Mouse (Mus musculus): ENCODE data around the gene Cbx7.
"Not testable (repeated sequence)": the region's sequence is repeated elsewhere in the genome, so short reads cannot be mapped to it uniquely, and the experiment has no call there.

Cbx7 gene

DNA sequence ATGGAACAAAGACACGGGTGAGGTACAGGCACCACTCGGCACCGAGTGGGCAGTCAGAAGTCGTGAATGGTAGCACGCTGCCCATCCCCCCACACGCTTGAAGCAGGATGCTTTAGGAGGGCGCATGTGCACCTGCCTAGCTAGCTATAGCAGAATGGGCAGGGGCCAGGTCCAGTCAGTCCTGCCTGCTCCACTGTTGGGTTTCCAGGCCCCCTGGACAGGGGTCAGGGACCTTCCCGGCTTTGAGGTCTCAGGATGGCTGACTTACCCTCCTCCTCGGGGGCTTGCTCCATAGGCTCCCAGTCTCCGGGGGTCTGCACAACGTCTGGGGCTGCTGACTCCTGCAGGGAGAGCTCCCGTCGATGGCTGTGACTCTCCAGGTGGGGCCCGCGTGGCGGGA lies 52.4 kb downstream of the Cbx7 start:
- no peak for DNase-seq

- DNase-seq, result no peak
These were observed 53.7 kb downstream of the Cbx7 start for GRCm38 (mm10) chr15:79917111-79917720.

- DNase-seq, result peak in 1 of 2 experiments; percentile 5
These were observed 54.8 kb downstream of the Cbx7 start for GRCm38 (mm10) chr15:79916150-79916549.

- no peak for DNase-seq
These were observed 56.6 kb downstream of the Cbx7 start for GRCm38 (mm10) chr15:79914357-79914756.

DNA sequence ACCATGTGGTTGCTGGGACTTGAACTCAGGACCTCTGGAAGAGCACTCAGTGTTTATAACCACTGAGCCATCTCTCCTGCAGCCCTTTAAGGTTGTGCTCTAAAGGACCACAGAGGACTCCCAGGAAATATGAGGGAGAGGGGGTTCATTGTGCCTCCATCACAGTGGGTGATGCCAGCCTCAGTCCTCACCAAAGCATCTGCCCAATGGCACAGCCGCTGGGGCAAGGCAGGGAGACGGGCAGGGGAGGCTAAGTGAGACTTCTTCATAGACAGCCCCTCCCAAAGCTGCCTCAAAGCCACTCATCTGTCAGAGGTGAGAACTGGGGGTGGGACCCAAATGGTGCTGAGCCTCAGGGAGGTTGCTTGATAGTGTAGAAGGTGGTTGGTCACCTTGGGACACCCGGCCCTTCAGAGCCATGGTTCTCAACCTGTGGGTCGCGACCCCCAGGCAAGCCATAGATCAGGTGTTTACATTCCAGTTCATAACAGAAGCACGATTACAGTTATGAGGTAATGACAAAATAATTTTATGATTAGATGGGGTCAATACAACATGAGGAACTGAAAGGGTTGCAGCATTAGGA lies 57.1 kb downstream of the Cbx7 start:
- DNase-seq, result no peak

- DNase-seq, result no peak
These were observed 59.6 kb downstream of the Cbx7 start for GRCm38 (mm10) chr15:79911339-79911738.

DNA sequence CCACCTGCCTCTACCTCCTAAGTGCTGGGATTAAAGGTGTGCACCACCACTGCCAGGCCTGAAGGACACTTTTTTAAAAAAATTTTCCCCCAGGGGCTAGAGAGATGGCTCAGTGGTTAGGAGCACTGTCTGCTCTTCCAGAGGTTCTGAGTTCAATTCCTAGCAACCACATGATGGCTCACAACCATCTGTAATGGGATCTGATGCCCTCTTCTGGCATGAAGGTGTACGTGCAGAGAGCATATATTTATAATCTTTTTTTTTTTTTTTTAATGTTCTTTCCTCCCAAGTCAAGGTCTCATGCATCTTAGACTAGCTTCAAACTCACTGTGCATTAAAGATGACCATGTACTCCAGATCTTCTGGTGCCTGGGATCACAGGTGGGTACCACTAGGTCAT lies 60.1 kb downstream of the Cbx7 start:
- DNase-seq, result not testable (repeated sequence)

GRCm38 (mm10) chr15:79909006-79909405 lies 61.9 kb downstream of the Cbx7 start:
- not testable (repeated sequence) for DNase-seq

DNA sequence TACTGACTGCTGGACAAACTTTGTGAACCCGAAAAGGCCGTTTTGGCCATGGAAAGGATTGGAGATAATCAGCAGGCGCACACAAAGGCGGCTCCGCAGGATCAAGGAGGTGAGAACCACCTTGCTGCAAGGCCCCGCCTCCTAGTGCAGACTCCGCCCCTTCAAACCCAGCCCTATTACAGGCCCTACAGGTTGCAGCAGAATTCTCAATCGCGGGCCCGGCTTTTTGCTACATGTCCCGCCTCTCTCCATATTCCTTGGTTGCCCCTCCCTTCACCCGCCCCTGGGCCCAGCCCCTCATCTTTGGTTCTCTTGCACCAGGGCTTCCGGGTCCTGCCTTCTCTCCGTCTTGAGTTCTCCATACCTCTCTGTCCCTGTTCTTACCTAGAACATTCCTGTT lies 64.1 kb downstream of the Cbx7 start:
- DNase-seq, result no peak

DNA sequence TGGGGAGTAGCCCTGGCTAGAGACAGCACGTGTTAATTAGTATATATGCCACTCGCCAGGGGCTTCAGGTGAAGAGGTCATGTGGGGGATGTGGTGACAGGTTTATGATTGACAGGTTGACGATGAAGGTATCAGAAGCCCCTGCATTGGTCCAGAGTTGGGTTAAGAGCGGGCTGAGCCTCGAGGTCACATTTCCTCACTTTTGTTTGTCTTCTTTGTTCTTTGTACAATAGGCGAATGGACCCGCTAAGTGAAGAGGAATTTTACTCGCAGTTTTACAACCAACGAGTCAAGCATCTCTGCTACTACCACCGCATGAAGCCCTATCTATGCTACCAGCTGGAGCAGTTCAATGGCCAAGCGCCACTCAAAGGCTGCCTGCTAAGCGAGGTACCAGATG lies 65.7 kb downstream of the Cbx7 start:
- DNase-seq, result no peak

DNA sequence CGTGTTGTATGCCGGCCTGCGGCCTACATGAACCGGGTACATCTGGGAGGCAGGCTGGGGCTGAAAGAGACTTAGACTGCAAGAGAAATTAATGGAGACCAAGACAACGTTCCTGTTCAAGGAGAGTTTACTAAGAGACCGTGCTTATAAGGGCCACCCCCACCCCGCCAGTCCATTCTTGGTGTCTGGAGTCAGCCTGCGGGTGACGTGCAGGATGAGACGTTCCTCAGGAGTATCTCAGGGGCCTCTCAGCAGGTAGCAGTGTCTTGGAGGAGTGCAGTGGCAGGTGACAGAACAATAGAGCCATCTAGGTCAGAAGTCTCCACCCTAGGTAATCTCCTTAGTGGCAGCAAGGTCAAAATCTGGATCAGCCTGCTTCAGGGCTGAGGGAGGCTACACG lies 66.2 kb downstream of the Cbx7 start:
- not testable (repeated sequence) for DNase-seq

GRCm38 (mm10) chr15:79903963-79904362 lies 67.0 kb downstream of the Cbx7 start:
- DNase-seq, result no peak

DNA sequence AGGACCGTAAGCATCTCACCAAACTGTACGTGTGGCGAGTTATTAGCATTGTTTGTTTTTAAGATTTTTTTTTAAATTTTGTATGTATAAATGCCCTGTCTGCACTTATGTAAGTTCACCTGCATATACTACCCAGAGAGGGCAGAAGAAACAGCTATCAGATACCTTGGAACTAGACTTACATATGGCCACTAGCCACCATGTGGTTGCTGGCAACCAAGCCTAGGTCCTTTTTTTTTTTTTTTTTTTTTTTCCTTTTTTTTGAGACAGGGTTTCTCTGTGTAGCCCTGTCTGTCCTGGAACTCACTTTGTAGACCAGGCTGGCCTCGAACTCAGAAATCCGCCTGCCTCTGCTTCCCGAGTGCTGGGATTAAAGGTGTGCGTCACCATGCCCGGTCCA lies 67.8 kb downstream of the Cbx7 start:
- DNase-seq, result not testable (repeated sequence)

DNA sequence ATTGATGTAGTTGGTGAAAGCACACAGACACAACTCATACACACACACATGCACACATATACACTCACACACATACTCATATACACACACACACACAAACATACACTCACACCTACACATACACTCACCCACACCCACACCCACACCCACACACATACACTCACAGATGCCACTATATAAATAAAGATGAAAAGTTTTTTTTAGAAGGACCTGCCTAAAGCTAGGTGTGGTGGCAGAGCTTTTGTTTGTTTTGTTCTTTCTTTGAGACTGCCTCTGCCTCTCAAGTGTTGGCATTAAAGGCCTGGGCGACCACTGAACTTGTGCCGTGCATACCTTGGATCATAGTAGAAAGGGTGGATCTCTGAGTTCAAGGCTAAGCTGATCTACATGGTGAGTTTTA lies 69.5 kb downstream of the Cbx7 start:
- DNase-seq, result no peak

GRCm38 (mm10) chr15:79900751-79901150 lies 70.2 kb downstream of the Cbx7 start:
- peak in 1 of 2 experiments; percentile 65 for DNase-seq

DNA sequence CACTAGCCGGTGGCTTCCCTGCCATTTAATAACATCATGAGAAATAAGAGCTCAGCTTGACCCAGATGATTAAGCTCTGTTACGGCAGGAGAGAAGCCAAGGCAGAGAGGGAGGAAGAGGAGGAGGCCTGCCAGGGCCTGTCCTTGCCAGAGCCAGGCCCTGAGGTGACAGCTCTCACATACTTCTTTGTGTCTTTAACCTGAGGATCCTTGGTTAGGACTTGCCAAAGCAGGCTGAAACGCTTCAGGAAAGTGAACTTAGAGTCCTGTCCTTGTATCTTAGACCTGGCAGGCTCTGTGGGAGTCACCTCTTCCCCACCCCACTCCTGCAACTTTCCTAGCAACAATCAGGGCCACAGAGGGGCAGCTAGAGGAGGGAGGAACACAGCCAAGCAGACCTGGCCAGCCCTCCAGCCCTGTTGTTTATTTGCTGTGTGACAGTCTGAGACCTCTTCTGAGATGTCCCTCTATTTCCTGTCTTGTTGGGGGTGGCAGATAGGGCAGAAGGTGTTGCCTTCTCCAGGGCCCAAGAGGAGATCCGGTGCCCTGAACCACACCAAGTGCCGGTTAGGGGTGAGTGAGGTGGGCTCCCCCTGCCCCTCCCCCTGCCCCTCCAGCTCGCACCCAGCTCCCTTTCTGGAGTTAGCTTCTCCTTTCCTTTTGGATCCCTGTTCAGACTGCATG lies 71.0 kb downstream of the Cbx7 start:
- DNase-seq, result no peak

- no peak for DNase-seq
These were observed 71.9 kb downstream of the Cbx7 start for GRCm38 (mm10) chr15:79898988-79899387.

DNA sequence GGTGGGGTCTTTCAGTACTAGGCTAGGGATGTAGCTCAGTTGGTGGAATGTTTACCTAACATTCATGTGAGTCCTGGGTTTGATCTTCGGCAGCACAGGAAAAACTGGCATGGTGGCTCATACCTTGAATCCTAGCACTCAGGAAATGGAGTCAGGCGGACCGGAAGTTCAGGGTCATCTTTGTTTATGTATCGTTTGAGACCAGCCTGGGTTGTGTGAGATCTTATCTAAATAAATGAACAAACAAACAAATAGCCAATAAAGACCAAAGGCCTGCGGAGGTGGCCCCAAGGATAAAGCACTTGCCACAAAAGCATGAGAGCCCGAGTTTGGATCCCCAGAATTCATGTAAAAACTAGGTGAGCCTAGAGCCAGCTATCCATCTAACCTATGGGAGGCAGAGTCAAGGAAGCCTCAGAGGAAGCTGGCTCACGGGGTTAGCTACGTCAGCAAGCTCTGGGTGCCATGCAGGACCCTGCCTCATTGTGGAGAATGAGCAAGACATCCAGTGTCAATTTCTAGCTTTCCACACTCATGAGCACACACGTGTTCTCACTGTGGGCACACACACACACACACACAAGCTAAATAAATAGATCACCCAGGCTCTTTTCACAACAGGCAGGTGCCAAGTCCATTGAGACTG lies 74.7 kb downstream of the Cbx7 start:
- DNase-seq, result no peak

DNA sequence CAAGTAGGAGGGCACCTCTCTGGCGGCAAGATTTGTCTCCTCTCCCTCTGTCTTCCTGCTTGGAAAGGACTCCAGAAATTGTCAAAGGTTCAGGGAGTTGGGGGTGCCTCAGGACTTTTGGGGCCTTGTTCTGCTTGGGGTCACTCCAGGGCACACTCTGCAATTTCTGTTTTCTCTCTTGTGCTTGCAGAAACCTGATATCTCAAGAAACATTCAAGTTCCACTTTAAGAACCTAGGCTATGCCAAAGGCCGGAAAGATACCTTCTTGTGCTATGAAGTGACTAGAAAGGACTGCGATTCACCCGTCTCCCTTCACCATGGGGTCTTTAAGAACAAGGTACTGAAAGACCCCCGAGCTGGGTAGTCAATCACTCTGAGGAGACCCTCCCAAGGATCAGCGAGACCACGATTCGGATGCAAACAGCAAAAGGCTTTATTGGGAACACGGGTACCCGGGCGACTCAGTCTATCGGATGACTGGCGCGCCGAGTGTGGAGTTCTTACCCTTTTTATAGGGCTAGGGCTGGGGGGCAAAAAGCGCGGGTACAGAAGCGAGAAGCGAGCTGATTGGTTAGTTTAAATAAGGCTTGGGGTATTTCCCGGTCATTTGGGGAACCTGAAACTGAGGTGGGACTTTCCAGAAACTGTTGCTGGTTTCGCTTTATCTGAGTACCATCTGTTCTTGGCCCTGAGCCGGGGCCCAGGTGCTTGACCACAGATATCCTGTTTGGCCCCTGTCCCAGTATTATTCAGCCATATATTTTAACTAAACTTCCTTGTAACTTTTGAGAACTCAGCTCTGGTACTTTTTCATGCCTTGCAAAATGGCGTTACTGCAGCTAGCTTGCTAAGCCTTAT lies 75.5 kb downstream of the Cbx7 start:
- not testable (repeated sequence) for DNase-seq

- no peak for DNase-seq
These were observed 76.6 kb downstream of the Cbx7 start for GRCm38 (mm10) chr15:79894343-79894742.

- DNase-seq, result no peak
These were observed 77.1 kb downstream of the Cbx7 start for GRCm38 (mm10) chr15:79893824-79894123.

DNA sequence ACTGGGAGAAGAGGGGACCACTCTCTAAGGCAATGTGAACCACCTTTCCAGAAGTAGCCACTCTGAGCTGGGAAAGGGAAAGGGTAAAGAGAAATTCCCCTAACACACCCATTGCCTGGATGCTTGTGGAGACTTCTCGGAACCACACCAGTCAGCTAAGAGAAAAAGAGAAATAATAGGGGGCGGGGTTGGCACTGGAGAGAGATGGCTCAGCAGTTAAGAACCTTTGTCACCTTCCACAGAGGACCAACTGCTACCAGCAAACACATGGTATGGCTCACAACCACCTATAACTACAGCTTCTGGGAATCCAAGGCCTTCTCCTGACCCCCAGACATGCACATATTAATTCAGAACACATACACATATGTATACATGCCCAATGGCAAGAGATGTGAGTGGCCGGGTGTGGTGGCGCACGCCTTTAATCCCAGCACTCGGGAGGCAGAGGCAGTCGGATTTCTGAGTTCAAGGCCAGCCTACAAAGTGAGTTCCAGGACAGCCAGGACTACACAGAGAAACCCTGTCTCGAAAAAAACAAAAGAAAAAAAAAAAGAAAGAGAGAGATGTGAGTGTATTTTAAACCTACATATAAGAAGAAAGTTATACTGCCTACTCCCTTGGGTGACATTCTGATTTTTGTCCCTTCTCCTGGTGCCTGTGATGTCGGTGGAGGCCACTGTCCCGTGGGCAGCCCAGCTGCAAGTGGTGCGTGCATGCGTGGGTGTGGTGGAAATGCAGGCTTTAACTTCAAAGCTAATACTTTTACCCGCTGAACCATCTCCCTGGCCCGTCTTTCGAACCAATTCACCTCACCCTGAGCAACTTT lies 77.7 kb downstream of the Cbx7 start:
- no peak for DNase-seq

All from spleen, adult 18-20 months (tissue).